Mouse (Mus musculus): ENCODE measurements at regions not wholly inside any gene's neighbourhood (a gene's known extent, or its start where the extent isn't known, plus 50 kb on each side); places are given as distances from the start of the nearest gene placed in this dataset.
A peak's percentile ranks its signal among the peaks of the same experiment; 100 is the strongest.
"Not testable (repeated sequence)": the region's sequence is repeated elsewhere in the genome, so short reads cannot be mapped to it uniquely, and the experiment has no call there.

DNA sequence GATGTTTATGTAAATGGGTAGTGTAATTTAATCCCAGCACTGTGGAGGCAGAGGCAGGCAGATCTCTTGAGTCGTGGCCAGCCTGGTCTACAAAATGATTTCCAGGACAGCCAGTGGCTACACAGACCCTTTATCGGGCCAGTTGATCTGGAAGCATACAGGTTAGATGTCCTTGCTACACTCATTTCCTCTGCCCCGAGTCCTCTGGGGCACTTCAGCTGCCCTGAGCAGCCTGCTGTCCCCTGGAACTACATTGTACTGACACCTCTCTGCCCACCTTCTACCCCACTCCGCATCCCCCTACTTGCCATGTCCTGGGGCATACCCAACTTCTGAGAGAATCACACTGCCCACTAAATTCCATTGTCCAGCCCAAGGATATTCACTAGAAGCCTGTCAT, 60.6 kb upstream of the Helt start:
- Histone ChIP-seq H3K9ac (ENCODE audit: low read length) (no peak overlapping the region), H3K27me3 (replicated peaks; ENCODE audit: control insufficient read depth, insufficient read depth, low read length) (no peaks in the 10 kb centered on the region), H3K4me3 (ENCODE audit: low read depth, low read length) (no peak overlapping the region), H3K36me3 (ENCODE audit: control insufficient read depth, insufficient read depth, low read length) (no peaks in the 10 kb centered on the region), H3K9me3 (replicated peaks; ENCODE audit: control insufficient read depth, low read length) (no peaks in the 10 kb centered on the region), H3K4me2 (ENCODE audit: low read length) (no peak overlapping the region), H3K27ac (ENCODE audit: low read depth, low read length) (no peak overlapping the region), H3K4me1 (ENCODE audit: control insufficient read depth, insufficient read depth, low read length) (no peaks in the 10 kb centered on the region)
- WGBS, result 89% methylated on average over 4 of the region's 4 CpGs
- no peak for ATAC-seq
- DNase-seq (ENCODE audit: low spot score), result no peak

DNA sequence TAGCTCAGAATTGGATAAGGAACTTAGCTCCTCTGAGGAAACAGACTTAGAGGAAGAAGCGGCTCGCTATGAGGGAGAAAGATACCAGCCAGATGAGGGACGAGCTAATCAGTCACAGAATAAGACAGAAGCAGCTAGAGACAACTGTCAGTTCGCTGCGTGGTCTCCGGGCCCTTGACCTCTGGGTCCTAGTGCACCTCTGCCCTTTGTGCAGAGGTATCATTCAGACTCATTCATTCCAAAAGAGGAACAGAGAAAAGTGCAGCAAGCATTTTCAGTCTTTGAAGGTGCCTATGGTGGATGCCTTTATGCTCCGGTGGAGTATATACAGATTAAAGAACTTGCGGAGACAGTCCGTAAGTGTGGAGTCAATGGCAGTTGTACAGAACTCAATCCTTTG, 63.5 kb upstream of the Helt start:
- not testable (repeated sequence) for H3K27me3 ChIP-seq (replicated peaks; ENCODE audit: control insufficient read depth, insufficient read depth, low read length); H3K4me2 ChIP-seq (ENCODE audit: low read length); H3K27ac ChIP-seq (ENCODE audit: low read depth, low read length); H3K9ac ChIP-seq (ENCODE audit: low read length); H3K4me1 ChIP-seq (ENCODE audit: control insufficient read depth, insufficient read depth, low read length); DNase-seq (ENCODE audit: low spot score); ATAC-seq; H3K36me3 ChIP-seq (ENCODE audit: control insufficient read depth, insufficient read depth, low read length); H3K4me3 ChIP-seq (ENCODE audit: low read depth, low read length); H3K9me3 ChIP-seq (replicated peaks; ENCODE audit: control insufficient read depth, low read length)
- 93% methylated on average over 9 of the region's 9 CpGs for WGBS

DNA sequence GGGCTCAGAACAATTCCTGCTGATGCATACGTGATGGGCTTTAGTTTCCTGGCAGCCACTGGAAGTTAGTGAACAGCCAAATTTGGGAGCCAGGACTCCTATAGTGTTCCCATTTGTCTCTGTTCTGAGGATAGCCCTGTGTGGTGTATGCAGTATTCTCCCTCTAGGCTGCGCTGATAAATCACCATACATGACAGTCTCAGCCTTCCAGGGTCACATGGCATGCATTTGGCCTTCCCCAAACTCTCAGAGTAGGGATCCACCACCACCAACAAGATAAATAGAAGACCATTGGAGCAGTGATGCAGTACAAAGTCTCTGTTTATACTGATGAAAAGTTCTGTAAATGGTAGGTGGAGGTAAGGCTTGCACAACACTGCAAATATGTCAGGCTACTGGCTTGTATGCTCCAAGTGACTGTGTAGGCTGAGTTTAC, 68.4 kb upstream of the Helt start:
- no peaks in the 10 kb centered on the region for H3K9me3 ChIP-seq (replicated peaks; ENCODE audit: control insufficient read depth, low read length)
- no peak overlapping the region for H3K4me3 ChIP-seq (ENCODE audit: low read depth, low read length)
- 85% methylated on average over 2 of the region's 2 CpGs for WGBS

DNA sequence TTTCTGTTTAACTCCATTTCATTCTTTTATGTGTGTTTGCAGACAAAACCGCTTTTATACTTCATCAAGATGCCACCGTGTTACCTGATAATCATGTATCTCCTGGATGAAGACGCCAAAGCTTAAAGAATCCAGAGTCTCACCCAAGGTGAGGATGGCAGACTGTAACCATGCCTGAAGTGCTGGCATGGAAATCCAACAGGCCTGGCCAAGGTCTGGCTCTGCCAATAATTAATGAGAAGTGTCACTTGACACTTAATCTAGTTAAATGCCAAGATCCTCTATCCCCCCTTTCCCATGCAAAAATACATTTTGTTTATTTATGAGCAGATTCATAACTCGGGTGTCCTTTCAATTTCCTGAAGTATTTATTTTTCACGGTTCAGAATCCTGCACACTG, 71.2 kb upstream of the Helt start:
- ATAC-seq (no peak), DNase-seq (ENCODE audit: low spot score) (peak; percentile 4)
- Histone ChIP-seq H3K9ac (ENCODE audit: low read length) (no peak overlapping the region), H3K4me1 (ENCODE audit: control insufficient read depth, insufficient read depth, low read length) (no peaks in the 10 kb centered on the region), H3K4me3 (ENCODE audit: low read depth, low read length) (no peak overlapping the region), H3K9me3 (replicated peaks; ENCODE audit: control insufficient read depth, low read length) (no peaks in the 10 kb centered on the region), H3K36me3 (ENCODE audit: control insufficient read depth, insufficient read depth, low read length) (no peaks in the 10 kb centered on the region), H3K27me3 (replicated peaks; ENCODE audit: control insufficient read depth, insufficient read depth, low read length) (no peaks in the 10 kb centered on the region), H3K27ac (ENCODE audit: low read depth, low read length) (no peak overlapping the region), H3K4me2 (ENCODE audit: low read length) (no peak overlapping the region)
- 91% methylated on average over 5 of the region's 5 CpGs for WGBS

More for the DNA sequence above, 68.4 kb upstream of the Helt start:
- Histone ChIP-seq H3K9ac (ENCODE audit: low read length) (no peak overlapping the region), H3K36me3 (ENCODE audit: control insufficient read depth, insufficient read depth, low read length) (no peaks in the 10 kb centered on the region), H3K4me1 (ENCODE audit: control insufficient read depth, insufficient read depth, low read length) (no peaks in the 10 kb centered on the region), H3K27me3 (replicated peaks; ENCODE audit: control insufficient read depth, insufficient read depth, low read length) (no peaks in the 10 kb centered on the region), H3K4me2 (ENCODE audit: low read length) (no peak overlapping the region), H3K27ac (ENCODE audit: low read depth, low read length) (no peak overlapping the region)
- no peak for DNase-seq (ENCODE audit: low spot score)
- ATAC-seq, result no peak

DNA sequence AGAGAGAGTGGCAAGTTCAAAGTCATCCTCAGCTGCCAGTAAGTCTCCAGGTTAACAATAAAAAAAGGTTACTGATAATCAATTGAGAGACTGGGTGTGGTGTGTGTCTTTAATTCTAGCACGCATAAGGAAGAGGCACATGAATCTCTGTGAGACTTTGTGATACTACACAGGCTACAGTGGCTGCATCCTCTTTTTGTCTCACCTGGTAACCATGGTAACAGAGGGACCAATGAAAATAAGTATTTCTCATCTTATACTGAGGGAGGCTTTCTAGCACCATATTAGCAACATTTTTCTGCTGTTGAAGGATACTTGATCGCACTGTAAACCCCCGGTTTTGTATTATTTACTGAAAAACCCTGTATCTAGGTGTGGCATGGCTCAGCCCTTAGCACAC, 72.7 kb upstream of the Helt start:
- WGBS, result 89% methylated on average over 3 of the region's 3 CpGs

DNA sequence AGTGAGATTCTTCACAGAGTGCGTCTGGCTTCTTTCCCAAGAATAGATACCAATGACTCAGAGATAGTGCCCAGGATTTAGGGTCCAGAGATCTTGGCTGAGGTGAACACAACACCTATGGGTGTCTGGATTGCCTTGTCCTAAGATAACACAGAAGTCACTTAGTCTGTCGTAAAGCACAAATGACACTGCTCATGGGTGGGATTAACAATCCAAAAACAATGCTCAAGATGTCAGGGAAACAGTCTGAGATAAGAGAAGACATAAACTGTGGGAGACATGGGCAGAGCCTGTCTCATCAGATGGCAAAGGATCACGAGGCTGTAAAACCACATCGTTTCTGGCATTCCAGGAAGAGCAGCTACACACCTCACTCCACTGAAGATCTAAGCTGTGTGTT, 79.6 kb upstream of the Helt start:
- no peaks in the 10 kb centered on the region for H3K36me3 ChIP-seq (ENCODE audit: control insufficient read depth, insufficient read depth, low read length)
- no peaks in the 10 kb centered on the region for H3K9me3 ChIP-seq (replicated peaks; ENCODE audit: control insufficient read depth, low read length)
- no peak overlapping the region for H3K27ac ChIP-seq (ENCODE audit: low read depth, low read length)
- no peaks in the 10 kb centered on the region for H3K4me1 ChIP-seq (ENCODE audit: control insufficient read depth, insufficient read depth, low read length)
- H3K27me3 ChIP-seq (replicated peaks; ENCODE audit: control insufficient read depth, insufficient read depth, low read length), result no peaks in the 10 kb centered on the region
- H3K4me3 ChIP-seq (ENCODE audit: low read depth, low read length), result no peak overlapping the region
- WGBS, result 89% methylated on average over 4 of the region's 4 CpGs
- ATAC-seq (no peak), DNase-seq (ENCODE audit: low spot score) (no peak)
- no peak overlapping the region for H3K4me2 ChIP-seq (ENCODE audit: low read length)
- H3K9ac ChIP-seq (ENCODE audit: low read length), result no peak overlapping the region

More for the DNA sequence above, 72.7 kb upstream of the Helt start:
- Histone ChIP-seq H3K4me1 (ENCODE audit: control insufficient read depth, insufficient read depth, low read length) (no peaks in the 10 kb centered on the region), H3K27me3 (replicated peaks; ENCODE audit: control insufficient read depth, insufficient read depth, low read length) (no peaks in the 10 kb centered on the region), H3K9ac (ENCODE audit: low read length) (no peak overlapping the region), H3K36me3 (ENCODE audit: control insufficient read depth, insufficient read depth, low read length) (no peaks in the 10 kb centered on the region), H3K9me3 (replicated peaks; ENCODE audit: control insufficient read depth, low read length) (no peaks in the 10 kb centered on the region), H3K4me3 (ENCODE audit: low read depth, low read length) (no peak overlapping the region), H3K27ac (ENCODE audit: low read depth, low read length) (no peak overlapping the region), H3K4me2 (ENCODE audit: low read length) (no peak overlapping the region)
- ATAC-seq, result no peak
- no peak for DNase-seq (ENCODE audit: low spot score)

- H3K27me3 ChIP-seq (replicated peaks; ENCODE audit: control insufficient read depth, insufficient read depth, low read length), result no peaks in the 10 kb centered on the region
- WGBS, result 84% methylated on average over 2 of the region's 2 CpGs
- no peaks in the 10 kb centered on the region for H3K4me1 ChIP-seq (ENCODE audit: control insufficient read depth, insufficient read depth, low read length)
- H3K4me2 ChIP-seq (ENCODE audit: low read length), result no peak overlapping the region
- no peaks in the 10 kb centered on the region for H3K9me3 ChIP-seq (replicated peaks; ENCODE audit: control insufficient read depth, low read length)
- no peaks in the 10 kb centered on the region for H3K36me3 ChIP-seq (ENCODE audit: control insufficient read depth, insufficient read depth, low read length)
- ATAC-seq (no peak), DNase-seq (ENCODE audit: low spot score) (no peak)
- no peak overlapping the region for H3K27ac ChIP-seq (ENCODE audit: low read depth, low read length)
- no peak overlapping the region for H3K4me3 ChIP-seq (ENCODE audit: low read depth, low read length)
- no peak overlapping the region for H3K9ac ChIP-seq (ENCODE audit: low read length)
Observed at GRCm38 (mm10) chr8:46375986-46376385, 81.5 kb upstream of the Helt start.

- no peaks in the 10 kb centered on the region for H3K9me3 ChIP-seq (replicated peaks; ENCODE audit: control insufficient read depth, low read length)
- WGBS, result 90% methylated on average over 7 of the region's 7 CpGs
- no peak overlapping the region for H3K4me2 ChIP-seq (ENCODE audit: low read length)
- no peaks in the 10 kb centered on the region for H3K4me1 ChIP-seq (ENCODE audit: control insufficient read depth, insufficient read depth, low read length)
- no peaks in the 10 kb centered on the region for H3K36me3 ChIP-seq (ENCODE audit: control insufficient read depth, insufficient read depth, low read length)
- no peak overlapping the region for H3K4me3 ChIP-seq (ENCODE audit: low read depth, low read length)
- no peaks in the 10 kb centered on the region for H3K27me3 ChIP-seq (replicated peaks; ENCODE audit: control insufficient read depth, insufficient read depth, low read length)
- DNase-seq (ENCODE audit: low spot score), result no peak
- H3K27ac ChIP-seq (ENCODE audit: low read depth, low read length), result no peak overlapping the region
- H3K9ac ChIP-seq (ENCODE audit: low read length), result no peak overlapping the region
- no peak for ATAC-seq
Observed at GRCm38 (mm10) chr8:46384926-46385325, 85.9 kb upstream of the Acsl1 start.

DNA sequence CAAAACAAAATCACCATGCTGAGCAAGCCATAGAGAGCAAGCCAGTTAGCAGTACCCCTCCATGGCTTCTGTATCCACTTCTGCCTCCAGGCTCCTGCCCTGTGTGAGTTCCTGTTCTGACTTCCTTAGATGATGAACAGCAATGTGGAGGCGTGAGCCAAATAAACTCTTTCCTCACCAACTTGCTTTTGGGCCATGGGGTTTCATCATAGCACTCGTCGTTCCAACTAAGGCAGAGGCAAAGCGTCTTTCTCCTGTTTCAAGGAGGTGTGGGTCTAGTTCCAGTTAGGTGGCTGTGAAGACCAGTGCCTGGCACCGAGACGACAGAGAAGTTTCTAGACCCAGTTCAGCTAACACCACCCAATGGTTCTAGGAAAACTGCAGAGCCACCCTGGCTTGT, 85.0 kb upstream of the Acsl1 start:
- Histone ChIP-seq H3K27me3 (replicated peaks; ENCODE audit: control insufficient read depth, insufficient read depth, low read length) (no peaks in the 10 kb centered on the region), H3K4me2 (ENCODE audit: low read length) (no peak overlapping the region), H3K36me3 (ENCODE audit: control insufficient read depth, insufficient read depth, low read length) (no peaks in the 10 kb centered on the region), H3K4me3 (ENCODE audit: low read depth, low read length) (no peak overlapping the region), H3K4me1 (ENCODE audit: control insufficient read depth, insufficient read depth, low read length) (no peaks in the 10 kb centered on the region), H3K9ac (ENCODE audit: low read length) (no peak overlapping the region), H3K9me3 (replicated peaks; ENCODE audit: control insufficient read depth, low read length) (no peaks in the 10 kb centered on the region), H3K27ac (ENCODE audit: low read depth, low read length) (no peak overlapping the region)
- DNase-seq (ENCODE audit: low spot score) (no peak), ATAC-seq (no peak)
- WGBS, result 93% methylated on average over 6 of the region's 6 CpGs
